Mouse (Mus musculus): ENCODE data around the gene Golga3.

DNA sequence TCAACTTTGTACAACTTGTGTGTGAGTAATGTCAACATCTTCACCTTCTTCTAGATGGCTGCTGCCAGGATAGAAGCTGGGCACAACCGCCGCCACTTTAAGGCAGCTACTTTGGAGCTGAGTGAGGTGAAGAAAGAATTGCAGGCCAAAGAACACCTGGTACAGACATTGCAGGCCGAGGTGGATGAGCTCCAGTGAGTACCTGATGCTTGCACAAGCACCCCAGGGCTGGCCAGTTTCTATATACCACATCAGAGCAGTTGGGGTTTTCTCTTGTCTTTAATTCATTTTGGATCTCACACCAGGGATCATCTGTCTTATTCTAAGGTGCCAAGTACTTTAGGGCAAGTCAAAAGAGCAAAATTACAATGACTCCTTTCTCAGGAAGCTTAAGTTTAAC, 40.3 kb downstream of the Golga3 start:
- TF ChIP-seq POLR2A (IDR thresholded peaks at IDR 0.05; ENCODE audit: insufficient read depth, low read depth, low read length) (no peak), CTCF (IDR thresholded peaks at IDR 0.05; ENCODE audit: insufficient read depth, low read depth, low read length) (no peak)

All from olfactory bulb, adult 2 months (tissue).